Mouse (Mus musculus): ENCODE results near the gene Tfap2b.
A peak's percentile ranks its signal among the peaks of the same experiment; 100 is the strongest.

Tfap2b gene

DNA sequence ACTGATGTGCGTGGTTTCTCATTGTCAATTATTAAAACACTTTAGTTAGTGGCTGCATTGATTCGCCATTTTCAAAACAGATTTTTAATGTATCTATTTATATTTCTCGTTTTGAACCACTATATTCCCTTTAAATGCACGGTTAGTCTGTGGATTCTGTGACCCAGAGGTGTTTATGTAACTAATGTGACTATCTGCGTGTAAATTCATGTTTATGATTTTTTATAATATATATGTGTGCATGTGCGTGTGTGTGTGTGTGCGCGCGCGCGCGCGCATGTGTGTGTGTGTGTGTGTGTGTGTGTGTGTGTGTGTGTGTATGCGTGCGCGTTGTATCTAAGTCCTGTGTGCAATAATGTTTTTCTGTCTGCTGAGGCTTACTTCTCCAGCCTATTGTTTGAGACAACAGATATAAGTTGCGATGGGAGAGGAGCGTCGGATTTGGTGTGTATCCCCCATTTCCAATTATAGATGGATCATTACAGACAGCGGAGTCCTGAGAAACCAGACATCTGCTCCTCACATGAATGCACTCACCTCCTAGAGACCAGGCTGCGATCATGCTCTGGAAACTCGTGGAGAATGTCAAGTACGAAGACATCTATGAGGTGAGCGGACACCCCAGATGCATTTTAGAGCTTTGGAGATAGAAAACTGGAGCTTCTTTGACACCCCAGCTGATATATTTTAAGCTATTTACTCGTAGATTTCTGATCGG is at the start of gene Tfap2b:
Tfap2b (plus strand) TSS at position 274 of the 718 bp plus-strand sequence.
- DNase-seq (ENCODE audit: low spot score in 2 of 2), result no peak

DNA sequence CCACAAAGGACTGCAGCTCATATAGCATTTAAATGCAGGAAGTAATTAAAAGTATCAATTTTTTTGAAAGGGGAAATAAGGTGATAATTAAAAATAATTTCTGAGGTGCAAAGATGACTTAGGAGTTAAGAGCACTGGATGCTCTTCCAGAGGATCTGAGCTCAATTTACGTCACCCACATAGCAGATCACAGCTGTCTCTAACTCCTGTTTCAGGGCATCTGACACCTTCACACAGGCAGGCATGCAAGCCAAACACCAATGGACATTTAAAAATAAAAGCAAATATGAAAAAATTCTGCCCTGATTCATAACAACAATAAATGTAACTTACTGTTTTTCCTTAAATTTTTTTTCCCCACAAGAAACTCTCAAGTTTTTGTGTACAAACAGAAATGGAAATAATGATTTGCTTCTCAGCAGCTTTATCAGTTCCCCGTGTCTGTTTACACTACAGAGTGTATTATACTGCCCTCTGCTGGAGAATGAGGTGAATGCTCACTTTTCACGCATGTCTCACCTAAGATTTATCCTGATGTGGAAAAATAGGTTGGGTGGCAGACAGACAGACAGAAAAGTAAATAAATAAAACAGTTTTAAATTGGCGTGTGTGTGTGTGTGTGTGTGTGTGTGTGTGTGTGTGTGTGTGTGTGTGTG is 29.8 kb upstream of the Tfap2b start:
- peak; percentile 28 to 46 for DNase-seq (ENCODE audit: low spot score in 2 of 2)

DNA sequence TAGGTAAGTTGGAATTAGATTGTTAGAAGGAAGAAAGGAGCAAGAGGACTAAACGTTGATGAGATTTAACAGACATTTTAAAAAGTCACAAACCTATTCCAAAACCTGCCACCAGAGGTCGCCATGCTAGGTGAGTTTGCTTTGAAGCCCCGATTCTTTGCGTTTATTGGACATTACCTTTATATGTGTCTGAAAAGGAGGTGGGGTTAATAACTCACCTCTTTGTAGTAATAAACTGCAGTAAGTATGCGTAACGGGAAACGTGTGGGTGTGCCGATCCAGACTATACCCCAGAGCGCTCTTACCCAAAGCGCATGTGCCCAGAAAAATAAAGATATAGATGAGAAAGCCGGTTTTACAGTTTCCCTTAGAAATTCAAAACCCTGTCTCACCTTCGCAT is 3.1 kb upstream of the Tfap2b start:
- DNase-seq (ENCODE audit: low spot score in 2 of 2), result peak in 1 of 2 experiments; percentile 51

DNA sequence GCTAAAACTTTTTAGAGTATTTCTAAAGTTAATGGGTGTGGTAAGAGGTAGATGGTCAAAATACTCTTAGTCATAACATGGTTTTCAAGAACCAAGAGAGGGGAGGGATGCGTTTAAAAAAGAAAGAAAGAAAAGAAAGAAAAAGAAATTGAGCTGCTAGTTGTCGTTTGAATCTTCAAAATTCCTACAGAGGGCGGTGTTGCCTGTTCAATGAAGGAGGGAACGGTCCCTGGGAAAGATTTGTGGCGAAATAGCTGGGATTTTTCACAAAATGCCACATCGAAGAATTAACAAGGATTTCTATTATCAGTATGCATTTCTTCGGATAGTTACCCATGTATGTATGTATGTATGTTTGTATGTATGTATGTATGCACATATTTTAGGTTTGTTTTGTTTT is 2.5 kb upstream of the Tfap2b start:
- DNase-seq (ENCODE audit: low spot score in 2 of 2), result peak in 1 of 2 experiments; percentile 51

DNA sequence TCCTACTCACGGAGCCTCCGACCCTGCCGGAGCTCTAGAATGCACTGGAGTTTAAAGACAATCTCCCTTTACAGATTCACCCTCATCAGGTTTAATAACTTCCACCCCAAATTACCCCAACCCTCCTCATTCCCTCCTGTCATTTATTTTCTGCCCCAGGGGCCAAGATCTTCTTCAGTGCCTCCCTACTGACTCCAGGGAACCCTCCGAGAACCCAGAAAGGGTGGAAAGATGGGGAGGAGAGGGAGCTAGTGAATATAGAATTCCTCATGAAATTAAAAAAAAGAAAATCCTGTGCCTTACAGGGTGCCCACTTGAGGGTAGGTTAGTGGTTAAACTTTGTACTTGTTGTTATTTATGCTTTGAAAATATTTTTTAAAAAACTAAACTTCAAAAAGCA is 1.1 kb upstream of the Tfap2b start:
- DNase-seq (ENCODE audit: low spot score in 2 of 2), result no peak

DNA sequence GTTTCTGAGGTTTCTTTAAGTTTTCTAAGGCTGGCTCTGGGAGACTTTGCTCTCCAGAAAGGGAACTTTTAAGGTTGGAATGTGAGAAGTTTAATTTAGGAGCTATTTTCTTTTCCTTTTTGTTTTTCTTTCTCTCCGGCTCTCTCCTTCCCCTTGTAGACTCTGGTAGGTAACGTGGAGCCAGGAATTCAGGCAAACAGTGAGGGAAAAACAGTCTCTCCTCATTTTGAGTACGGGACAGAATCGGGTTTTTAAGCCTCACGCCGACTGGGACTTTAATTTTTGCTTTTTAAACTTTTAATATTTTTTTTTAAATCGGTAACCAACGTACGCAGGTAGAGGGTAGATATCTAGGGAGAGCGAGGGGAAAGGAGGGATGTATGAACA is 638 bp downstream of the Tfap2b start:
- DNase-seq (ENCODE audit: low spot score in 2 of 2), result no peak

DNA sequence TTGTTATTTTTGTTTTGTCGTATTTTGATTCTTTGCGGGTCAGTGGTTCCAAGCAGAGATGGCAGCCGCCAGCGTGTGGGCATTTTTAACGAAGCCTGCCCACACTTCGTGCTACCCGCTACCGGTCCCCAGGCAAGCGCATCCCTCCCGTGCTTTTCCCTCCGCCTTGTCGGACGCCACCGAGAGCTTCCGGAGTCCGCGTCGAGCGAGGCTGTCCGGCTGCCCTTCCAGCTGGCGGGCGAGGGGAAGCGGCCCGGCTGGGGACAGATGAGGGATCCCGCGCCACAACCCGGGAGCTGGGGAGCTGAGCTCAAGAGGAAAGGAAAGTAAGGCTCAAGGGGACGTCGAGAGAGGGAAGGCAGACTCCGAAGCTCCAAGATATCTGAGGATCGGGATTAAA is 1.1 kb downstream of the Tfap2b start:
- DNase-seq (ENCODE audit: low spot score in 2 of 2), result no peak

DNA sequence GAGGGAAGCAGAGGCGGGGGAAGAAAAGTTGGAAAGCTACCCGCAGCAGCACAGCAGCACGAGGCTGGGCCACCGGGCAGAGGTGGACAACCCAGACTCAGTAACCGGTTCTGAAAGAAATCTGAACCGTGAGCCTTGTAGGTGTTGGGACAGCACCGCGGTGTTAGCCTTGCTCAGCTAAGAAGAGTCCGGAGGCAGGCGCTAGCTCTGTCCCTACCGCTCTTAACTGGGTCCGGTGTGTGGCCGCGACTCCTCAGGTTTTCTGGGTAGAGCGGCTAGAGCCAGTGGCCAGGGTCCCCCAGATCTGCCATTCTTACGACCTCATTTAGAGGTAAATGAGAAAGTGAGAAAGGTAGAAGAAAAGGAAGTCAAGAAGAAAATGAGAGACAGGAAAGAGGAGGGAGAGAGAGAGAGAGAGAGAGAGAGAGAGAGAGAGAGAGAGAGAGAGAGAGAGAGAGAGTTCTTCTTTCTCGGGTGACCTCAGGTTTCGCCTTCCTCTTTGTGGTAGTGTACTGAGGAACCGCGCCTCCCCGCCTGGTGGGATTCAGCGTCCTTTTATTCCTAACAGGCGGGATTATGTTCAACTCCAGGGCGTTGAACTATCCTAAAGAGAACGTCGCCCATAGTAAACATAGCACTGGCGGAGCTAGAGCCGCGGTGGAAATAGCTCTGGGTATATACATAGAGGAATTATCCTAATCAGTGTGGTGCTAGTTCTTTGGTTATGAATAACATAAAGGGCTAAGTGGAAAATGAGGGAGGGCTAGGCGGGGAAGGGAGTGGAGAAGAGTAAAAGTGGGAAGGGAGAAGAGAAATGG is 1.7 kb downstream of the Tfap2b start:
- DNase-seq (ENCODE audit: low spot score in 2 of 2), result no peak

DNA sequence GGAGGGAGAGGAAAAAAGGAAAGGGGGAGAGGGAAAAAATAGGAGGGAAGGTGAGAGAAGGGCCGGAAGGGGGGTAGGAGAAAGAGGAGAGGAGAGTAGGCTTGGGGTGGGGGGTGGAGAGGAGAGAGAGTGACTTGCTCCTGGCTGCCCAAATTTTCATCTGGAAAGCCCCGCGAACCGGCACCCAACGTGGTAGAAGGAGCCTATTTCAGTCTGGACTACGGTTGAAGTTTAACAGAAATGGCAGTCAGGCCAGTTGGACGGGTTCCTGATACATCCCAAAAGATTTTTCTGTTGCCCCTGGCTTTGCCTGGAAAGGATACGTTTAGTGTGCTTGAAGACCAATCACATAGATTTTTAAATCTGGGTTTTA is 2.3 kb downstream of the Tfap2b start:
- DNase-seq (ENCODE audit: low spot score in 2 of 2), result no peak

DNA sequence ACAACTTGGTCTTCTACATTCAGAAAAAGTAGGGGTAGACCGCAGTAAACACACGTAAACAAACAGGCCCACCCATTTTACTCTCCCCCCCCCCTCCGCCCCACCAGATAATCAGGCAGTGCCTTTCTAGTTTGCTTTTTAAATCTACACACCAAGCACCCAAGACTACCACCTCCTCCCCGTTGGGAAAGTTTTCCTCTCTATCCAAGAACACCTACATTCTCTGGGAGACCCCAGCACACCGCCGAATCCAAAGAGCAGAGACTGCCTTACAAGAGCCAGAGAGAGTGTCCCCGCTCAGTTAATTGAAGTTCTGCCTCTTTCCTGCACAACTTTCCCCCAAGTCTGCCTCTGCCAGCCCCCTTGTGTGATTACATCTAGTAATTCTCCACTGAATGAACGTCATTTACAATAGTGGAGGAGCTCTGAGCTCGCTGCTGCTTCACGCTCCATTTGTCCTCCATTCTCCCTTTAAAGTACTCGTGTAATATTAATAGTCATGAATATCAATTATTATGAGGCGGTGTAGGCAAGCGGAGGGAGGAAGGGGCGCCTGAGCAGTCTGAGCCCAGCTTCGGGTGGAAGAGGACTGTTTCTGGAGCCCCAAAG is 2.9 kb downstream of the Tfap2b start:
- DNase-seq (ENCODE audit: low spot score in 2 of 2), result no peak

DNA sequence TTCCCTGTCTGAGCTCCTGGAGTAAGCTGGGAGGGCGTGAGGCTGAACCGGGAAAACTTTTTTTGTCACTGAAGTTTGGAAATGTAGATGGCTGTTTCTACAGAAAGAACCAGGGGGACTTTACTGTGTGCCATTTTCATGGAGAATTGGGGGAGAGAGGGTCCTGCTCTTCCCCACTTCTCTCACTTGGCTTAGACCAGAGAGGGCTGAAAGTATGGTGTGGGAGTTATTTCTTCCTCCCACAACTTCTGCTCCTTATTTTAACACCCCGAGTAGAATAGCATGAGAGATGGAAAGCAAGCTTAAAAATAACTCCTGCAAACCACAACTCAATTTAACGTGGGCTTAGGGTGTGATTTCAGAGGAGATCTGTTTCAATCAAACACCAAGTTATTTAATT is 4.0 kb downstream of the Tfap2b start:
- DNase-seq (ENCODE audit: low spot score in 2 of 2), result no peak

DNA sequence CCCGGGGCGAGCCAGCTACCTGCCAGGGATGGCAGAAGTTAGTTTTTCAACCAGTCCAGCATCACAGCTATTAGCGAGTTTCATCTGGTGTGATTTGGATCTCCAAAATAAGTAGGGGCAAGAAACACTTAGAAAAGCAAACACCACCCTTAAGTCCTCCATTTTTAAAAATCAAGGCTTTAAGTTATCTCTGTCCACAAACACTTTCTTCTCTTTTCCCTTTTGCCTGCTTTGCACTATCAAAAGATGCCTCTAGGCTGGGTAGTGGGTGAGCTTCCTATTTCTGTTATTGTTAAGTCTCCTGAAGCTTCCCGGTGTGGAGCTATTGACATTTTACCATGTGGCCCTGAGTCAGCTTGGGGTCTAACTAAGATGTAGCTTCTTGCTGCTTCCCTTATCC is 4.5 kb downstream of the Tfap2b start:
- no peak for DNase-seq (ENCODE audit: low spot score in 2 of 2)

DNA sequence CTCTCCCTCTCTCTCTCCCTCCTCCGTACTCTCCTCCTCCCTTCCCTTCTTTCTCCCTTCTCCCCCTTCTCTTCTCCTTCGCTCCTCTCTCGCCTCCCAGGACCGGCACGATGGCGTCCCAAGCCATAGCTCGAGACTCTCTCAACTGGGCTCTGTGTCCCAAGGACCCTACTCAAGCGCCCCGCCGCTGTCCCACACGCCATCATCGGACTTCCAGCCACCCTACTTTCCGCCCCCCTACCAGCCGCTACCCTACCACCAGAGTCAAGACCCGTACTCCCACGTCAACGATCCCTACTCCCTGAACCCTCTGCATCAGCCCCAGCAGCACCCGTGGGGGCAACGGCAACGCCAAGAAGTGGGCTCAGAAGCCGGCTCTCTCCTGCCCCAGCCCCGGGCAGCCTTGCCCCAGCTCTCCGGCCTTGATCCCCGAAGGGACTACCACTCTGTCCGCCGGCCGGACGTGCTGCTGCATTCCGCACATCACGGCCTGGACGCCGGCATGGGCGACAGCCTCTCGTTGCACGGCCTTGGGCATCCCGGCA is 5.2 kb downstream of the Tfap2b start:
- DNase-seq (ENCODE audit: low spot score in 2 of 2), result no peak

DNA sequence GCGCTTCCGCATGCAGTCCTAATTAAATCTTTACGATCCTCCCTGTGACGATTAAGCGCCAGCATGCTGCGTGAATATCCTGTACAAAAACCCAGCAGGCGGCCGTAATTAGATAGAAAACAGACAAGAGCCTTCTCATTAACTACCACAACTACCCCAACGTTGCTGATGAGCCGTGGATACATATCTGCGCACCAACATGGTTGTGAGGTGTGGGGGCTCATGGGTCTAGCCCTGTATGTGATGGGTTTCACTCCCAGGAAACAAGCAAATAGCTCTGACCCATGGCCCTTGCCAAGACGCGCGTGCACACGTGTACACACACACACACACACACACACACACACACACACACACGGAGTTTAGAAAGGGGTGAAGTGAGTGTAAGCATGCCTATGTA is 8.7 kb downstream of the Tfap2b start:
- no peak for DNase-seq (ENCODE audit: low spot score in 2 of 2)

DNA sequence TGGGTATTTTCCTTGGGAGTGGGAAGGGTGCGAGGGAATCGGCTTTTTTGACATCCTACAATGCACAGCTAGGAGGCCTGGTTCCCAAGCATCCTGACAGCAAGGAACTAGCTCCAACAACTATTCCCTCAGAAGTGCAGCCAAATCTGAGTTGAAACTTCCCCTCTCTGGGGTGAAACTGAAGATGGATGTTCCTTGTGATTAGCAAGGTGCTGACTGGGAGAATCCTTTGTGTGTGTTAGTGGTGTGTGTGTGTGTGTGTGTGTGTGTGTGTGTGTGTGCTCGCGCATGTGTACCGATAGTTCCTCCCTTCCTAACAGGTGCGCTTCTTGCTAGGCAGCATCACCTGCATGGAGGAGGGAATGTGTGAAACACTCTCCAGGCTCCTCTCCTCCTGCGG is 9.5 kb downstream of the Tfap2b start:
- DNase-seq (ENCODE audit: low spot score in 2 of 2), result no peak

DNA sequence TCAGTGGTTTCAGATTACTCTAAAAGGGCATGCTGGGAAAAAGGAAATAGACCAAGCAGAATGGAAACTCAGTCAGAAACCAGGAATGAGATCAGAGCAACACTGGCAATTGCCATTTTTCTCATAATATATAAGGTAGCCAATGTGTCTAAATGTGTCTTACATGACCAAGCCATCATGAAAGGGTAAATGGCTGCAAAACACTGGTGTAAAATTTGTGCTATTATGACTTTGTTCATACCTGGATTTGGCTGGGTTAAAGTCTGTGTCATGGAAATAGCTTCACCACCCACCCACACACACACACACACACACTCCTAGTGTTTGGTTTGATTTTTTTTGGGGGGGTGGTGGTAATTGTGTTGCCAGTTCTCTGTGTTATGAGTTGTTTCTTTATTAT is 10.7 kb downstream of the Tfap2b start:
- DNase-seq (ENCODE audit: low spot score in 2 of 2), result no peak

DNA sequence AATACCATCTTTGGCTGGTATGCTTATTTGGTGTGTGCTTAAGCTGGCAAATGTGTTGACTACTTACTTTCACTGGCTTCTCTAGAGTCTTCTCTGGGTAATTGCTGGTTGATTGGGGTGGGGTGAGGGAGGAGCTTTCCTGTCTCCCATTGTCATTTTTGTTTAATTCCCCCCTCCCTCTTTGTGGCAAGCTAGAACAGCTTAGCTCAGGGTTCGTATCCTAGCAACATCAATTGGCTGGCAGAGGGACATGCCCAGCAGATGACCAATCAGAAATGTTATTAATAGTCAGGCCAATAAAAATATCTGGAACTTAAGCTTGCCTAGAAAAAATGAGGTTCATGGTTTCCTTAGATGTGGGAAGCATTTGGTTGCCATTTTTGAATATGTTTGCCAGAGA is 11.8 kb downstream of the Tfap2b start:
- no peak for DNase-seq (ENCODE audit: low spot score in 2 of 2)

DNA sequence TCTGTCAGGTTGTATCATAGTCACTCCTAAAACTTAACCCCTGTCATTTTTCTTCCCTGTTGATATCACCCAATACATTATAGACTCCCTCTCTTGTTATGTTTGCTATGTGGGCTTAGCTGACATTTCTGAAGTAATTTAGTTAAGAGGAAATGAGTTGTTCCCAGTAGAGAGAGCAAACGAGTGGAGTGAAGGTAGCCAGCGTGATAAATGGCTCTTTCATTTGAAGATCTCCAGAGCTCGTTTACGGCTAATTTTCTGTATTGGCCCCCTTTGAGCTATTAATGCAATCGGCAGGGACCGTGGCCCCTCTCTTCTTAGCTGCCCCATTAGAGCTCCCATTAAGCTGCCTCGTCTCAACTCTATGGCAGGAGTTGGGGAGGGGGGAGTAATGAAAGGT is 12.9 kb downstream of the Tfap2b start:
- DNase-seq (ENCODE audit: low spot score in 2 of 2), result no peak

DNA sequence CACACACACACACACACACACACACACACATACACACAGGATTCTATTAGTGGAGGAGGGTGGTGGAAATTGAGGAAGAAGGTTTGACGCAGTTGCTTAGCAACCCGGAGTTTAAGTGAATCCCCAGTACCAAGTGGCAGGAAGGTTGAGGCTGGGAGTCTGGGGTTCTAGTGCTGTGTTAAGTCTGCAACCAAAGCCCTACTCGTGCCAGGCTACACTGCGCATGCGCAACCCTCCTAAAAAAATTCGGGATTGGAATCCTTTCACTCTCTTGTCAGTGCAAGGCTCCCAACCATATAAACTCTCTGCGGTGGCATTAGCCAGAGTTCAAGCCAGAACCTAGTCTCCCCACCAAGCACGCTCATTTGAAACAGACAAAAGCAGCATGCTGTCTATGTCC is 18.0 kb downstream of the Tfap2b start:
- no peak for DNase-seq (ENCODE audit: low spot score in 2 of 2)

DNA sequence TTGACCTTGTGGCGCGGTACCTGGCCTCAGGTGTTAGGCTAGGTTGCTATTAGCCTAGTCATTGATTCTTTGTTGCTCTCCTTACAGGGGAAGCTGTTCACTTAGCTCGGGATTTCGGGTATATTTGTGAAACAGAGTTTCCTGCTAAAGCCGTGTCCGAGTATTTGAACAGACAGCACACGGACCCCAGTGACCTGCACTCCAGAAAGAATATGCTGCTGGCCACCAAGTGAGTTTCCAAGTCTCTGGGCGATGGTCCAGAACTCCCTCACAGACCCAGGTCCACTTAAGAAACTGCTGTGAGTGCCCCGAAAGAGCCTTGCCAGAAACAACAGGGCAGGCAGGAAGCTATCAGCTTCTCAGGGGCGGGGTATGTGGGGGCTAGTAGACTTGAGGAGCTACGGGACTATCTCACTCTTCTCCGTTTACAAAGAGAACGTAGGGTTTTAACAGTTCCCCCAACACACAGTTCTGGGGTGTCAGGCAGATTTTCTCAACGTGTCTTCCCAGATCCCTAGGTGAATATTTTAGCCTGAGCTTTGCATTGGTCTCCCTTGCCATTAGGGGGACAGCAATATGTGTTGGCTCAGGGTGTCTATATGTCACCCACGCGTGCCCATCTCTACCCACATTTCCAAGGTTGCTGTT is 22.3 kb downstream of the Tfap2b start:
- DNase-seq (ENCODE audit: low spot score in 2 of 2), result no peak

DNA sequence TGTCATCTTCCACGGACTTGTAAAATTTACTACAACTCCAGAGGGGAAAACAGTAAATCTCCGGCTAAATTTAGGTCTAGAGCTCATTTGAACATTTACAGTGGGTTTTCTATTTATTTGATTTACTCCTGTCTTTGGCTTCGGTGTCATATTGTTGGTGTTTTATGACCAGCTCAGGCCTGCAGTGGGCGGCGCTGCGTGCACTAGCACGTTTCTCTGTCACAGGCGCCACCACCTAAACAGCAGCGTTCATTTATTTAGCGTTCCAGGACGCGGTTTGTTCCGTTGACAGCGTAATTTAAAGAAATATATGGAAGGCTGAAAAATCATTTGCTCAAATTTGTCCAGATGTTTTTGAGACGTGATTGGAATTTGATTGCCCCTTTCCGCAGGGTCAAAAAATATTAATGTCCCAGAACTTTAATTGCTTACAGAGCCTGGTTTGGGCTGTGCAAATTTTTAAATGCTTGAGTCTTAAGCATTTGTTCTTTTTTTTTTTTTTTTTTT is 22.9 kb downstream of the Tfap2b start:
- no peak for DNase-seq (ENCODE audit: low spot score in 2 of 2)

DNA sequence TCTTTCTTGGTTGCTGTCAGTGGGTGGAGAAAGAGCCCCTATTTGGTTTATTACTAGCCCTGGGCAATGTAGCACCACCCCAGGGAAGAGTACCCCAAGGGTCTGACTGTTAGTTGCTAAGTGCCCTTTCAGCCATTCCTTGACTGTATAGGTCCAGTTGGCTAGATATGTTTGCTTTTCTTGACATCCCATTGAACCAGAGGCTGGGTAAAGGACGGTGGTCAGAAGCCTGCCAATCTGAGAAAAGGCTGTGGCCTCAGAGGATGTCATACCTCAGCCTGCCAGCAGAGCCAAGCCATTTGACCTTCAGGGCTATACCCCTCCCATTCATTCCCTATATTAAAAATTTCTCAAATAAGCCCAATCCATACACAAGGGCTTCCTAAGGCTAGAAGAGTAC is 24.0 kb downstream of the Tfap2b start:
- DNase-seq (ENCODE audit: low spot score in 2 of 2), result no peak
